Mouse (Mus musculus): Measurements from ENCODE around the gene Wipf1. TPM values are rescaled to one million over a fixed set of nuclear protein-coding genes. Genes with fewer than 3 reads are reported as not detected.

The Wipf1 gene
- polyA plus RNA-seq, 1 experiment from 2014 or later = 6.9 TPM

DNA sequence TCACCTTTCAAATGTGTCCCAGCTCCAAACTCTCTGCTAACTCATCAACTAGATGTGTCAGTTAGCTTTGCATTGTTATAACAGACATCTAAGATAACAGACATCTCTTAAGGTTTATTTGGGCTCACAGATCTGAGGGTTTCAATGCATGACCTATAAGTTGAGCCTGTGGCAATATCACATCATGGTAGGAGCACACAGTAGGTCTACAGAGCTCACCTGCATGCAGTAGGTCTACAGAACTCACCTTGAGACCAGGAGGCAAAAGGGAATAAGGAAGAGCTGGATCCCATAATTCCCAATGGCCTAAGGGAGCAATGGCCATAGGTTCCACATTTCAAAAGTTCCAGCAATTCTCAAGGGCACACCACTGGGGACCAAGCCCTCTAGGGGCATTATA, 31.2 kb downstream of the Wipf1 start:
- Histone ChIP-seq H3K27ac (no peak overlapping the region), H3K4me3 (replicated peaks) (no peak overlapping the region), H3K9me3 (no peaks in the 10 kb centered on the region), H3K4me1 (peaks cover 14% of the 10 kb centered on the region; the same call in 1 of the 2 replicates), H3K36me3 (no peaks in the 10 kb centered on the region), H3K4me2 (no peak overlapping the region), H3K27me3 (replicated peaks) (no peaks in the 10 kb centered on the region), H3K9ac (no peak overlapping the region)
- no peak for ATAC-seq (ENCODE audit: insufficient read depth, low FRiP score, low read depth)

- WGBS = 44% methylated on average over 3 of the region's 3 CpGs
- H3K9ac ChIP-seq = no peak overlapping the region
- ATAC-seq (ENCODE audit: insufficient read depth, low FRiP score, low read depth) = peak; percentile 41; the same call in 1 of the 2 replicates
- H3K4me1 ChIP-seq = peaks cover 10% of the 10 kb centered on the region; the same call in 1 of the 2 replicates
- no peaks in the 10 kb centered on the region for H3K27me3 ChIP-seq (replicated peaks)
- no peak overlapping the region for H3K4me2 ChIP-seq
- no peak overlapping the region for H3K27ac ChIP-seq
- no peaks in the 10 kb centered on the region for H3K36me3 ChIP-seq
- no peak overlapping the region for H3K4me3 ChIP-seq (replicated peaks)
- H3K9me3 ChIP-seq = no peaks in the 10 kb centered on the region
Observed at GRCm38 (mm10) chr2:73497572-73497971, 32.0 kb downstream of the Wipf1 start.

- Histone ChIP-seq H3K4me1 (peaks cover 10% of the 10 kb centered on the region; the same call in 1 of the 2 replicates), H3K4me3 (replicated peaks) (no peak overlapping the region), H3K27me3 (replicated peaks) (no peaks in the 10 kb centered on the region), H3K36me3 (no peaks in the 10 kb centered on the region), H3K27ac (no peak overlapping the region), H3K4me2 (no peak overlapping the region), H3K9me3 (no peaks in the 10 kb centered on the region), H3K9ac (no peak overlapping the region)
- 83% methylated on average over 9 of the region's 9 CpGs for WGBS
- no peak for ATAC-seq (ENCODE audit: insufficient read depth, low FRiP score, low read depth)
Observed at GRCm38 (mm10) chr2:73496944-73497343, 32.6 kb downstream of the Wipf1 start.

- H3K9me3 ChIP-seq = no peaks in the 10 kb centered on the region
- ATAC-seq (ENCODE audit: insufficient read depth, low FRiP score, low read depth) = no peak
- 58% methylated on average over 4 of the region's 4 CpGs for WGBS
- no peaks in the 10 kb centered on the region for H3K36me3 ChIP-seq
- H3K4me3 ChIP-seq (replicated peaks) = no peak overlapping the region
- H3K27me3 ChIP-seq (replicated peaks) = no peaks in the 10 kb centered on the region
- H3K4me2 ChIP-seq = peak overlapping the region; percentile 22; the same call in 1 of the 2 replicates
- H3K9ac ChIP-seq = no peak overlapping the region
- peak overlapping the region; percentile 77 for H3K27ac ChIP-seq
- H3K4me1 ChIP-seq = peaks cover 10% of the 10 kb centered on the region; the same call in 1 of the 2 replicates
Observed at GRCm38 (mm10) chr2:73496329-73496685, 33.2 kb downstream of the Wipf1 start.

DNA sequence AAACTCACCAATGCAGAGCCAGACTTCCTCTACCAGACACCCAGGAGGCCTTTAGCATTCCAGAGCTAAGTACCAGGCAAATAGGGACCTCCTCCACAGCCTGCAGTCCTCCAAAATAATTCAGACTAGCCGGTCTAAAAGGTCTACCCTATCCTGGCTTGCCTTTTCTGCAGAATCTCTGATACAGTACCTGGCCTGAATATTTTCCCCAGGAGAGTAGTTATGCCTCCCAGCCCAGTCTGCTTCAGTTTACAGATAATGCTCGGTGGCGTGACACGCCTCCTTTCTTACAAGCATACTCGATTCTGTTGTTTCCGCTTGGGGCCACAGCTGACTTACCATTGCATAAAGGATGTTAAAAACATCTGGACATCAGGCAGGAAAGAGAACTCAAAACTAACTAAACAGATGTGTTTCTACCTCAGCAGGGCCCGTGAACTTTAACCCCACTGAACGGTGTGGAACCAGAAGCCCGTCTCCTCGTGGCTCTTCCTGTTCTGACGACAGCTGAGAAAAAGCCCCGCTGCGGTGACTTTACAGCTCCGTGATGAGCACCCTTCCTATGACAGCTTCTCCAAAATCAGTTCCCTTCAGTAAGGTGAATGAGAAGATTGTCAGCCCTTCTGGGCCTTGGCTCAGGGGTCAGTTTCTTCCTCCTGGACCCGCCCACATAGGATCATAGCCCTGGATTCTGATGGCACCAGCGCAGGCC, 33.8 kb downstream of the Wipf1 start:
- peaks cover 12% of the 10 kb centered on the region; the same call in 1 of the 2 replicates for H3K4me1 ChIP-seq
- no peak overlapping the region for H3K4me3 ChIP-seq (replicated peaks)
- 35% methylated on average over 16 of the region's 16 CpGs for WGBS
- ATAC-seq (ENCODE audit: insufficient read depth, low FRiP score, low read depth) = peak; percentile 19; the same call in 1 of the 2 replicates
- H3K4me2 ChIP-seq = peak overlapping the region; percentile 22; the same call in 1 of the 2 replicates
- H3K27ac ChIP-seq = peak overlapping the region; percentile 77
- no peaks in the 10 kb centered on the region for H3K9me3 ChIP-seq
- H3K36me3 ChIP-seq = no peaks in the 10 kb centered on the region
- no peak overlapping the region for H3K9ac ChIP-seq
- no peaks in the 10 kb centered on the region for H3K27me3 ChIP-seq (replicated peaks)

DNA sequence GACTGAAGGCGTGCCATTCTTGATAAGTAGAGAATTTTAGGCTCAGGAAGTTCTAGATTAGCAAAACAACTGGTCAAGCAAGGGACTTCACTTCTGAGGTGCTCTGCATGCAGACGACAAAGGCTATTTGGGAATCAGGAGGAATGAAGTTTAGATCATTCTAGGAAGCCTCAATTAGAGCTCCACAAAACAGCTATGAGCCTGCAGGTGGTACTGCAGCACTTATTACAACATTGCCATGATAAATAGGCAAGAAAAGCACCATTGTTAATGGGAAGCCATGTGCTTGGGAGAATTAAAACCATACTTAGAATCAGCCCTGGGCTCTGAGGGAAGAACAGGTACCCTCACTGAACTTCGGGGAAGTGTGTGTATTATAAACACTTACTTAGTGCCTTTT, 36.0 kb downstream of the Wipf1 start:
- WGBS = 62% methylated on average over 3 of the region's 3 CpGs
- Histone ChIP-seq H3K36me3 (no peaks in the 10 kb centered on the region), H3K4me1 (peaks cover 18% of the 10 kb centered on the region; the same call in 1 of the 2 replicates), H3K4me2 (no peak overlapping the region), H3K4me3 (replicated peaks) (no peak overlapping the region), H3K9me3 (no peaks in the 10 kb centered on the region), H3K27me3 (replicated peaks) (no peaks in the 10 kb centered on the region), H3K9ac (no peak overlapping the region), H3K27ac (no peak overlapping the region)
- no peak for ATAC-seq (ENCODE audit: insufficient read depth, low FRiP score, low read depth)

DNA sequence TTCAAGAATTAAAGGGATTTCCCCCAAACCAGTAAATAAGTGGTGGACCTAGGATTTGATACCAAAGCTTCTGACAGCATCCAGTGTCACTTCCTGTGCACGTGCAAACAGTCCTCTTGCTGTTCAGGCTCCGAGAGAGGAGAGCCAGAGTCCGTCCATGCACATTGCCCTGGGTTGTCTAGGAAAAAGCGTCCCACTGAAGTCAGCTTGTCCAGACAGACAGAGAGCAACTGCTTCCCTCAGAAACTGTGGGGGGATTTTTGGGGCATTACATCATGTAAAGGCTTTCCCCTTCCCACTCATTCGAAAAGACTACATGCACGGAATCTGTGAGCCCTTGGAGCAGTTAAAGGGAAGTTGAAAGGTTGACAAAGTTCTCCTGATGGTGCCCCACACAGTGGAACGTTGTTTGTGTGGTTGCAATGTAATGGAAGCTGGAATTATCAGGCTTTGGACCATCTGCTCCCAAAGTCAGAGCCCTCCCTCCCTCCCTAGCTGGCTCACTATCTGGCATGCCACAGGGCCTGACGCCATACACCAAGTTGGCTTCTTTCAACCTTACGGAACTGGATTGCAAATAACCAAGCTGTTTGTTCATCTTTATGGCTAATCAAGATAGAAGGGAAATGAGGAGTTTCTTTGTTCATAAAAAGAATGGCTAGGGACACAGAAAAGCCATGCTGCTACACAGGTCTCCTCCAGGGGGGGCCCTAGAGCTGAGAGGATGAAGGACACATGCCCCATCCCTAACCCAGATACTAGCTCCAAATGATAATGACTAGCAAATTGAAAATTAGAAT, 37.9 kb downstream of the Wipf1 start:
- Histone ChIP-seq H3K4me2 (no peak overlapping the region), H3K27me3 (replicated peaks) (no peaks in the 10 kb centered on the region), H3K4me3 (replicated peaks) (no peak overlapping the region), H3K4me1 (peaks cover 20% of the 10 kb centered on the region; the same call in 1 of the 2 replicates), H3K36me3 (no peaks in the 10 kb centered on the region), H3K9me3 (no peaks in the 10 kb centered on the region), H3K27ac (peak overlapping the region; percentile 57; the same call in 1 of the 2 replicates), H3K9ac (no peak overlapping the region)
- ATAC-seq (ENCODE audit: insufficient read depth, low FRiP score, low read depth) = no peak
- 40% methylated on average over 9 of the region's 9 CpGs for WGBS

DNA sequence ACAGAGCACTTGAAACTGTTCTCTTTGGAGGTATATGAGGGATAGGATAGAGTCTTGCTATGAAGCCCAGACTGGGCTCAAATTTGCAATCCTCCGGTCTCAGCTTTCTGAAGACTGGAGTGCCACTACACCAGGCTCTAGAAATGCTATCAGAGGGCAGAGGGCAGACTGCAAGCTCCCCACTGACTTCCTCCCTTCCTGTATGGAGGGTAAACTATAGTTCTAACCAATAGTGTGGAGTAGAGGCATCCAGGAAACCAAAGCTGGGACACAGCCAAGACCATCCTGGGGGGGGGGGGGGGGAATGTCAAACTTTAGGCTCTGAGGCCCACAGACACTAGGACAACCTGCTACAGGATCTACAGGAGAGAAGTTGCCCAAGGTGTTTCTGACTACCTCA, 39.1 kb downstream of the Wipf1 start:
- ATAC-seq (ENCODE audit: insufficient read depth, low FRiP score, low read depth) = no peak
- H3K9ac ChIP-seq = no peak overlapping the region
- no peak overlapping the region for H3K4me3 ChIP-seq (replicated peaks)
- H3K36me3 ChIP-seq = no peaks in the 10 kb centered on the region
- H3K27me3 ChIP-seq (replicated peaks) = no peaks in the 10 kb centered on the region
- WGBS = 65% methylated on average over 1 of the region's 1 CpGs
- peaks cover 15% of the 10 kb centered on the region for H3K4me1 ChIP-seq
- H3K9me3 ChIP-seq = no peaks in the 10 kb centered on the region
- H3K27ac ChIP-seq = peak overlapping the region; percentile 28; the same call in 1 of the 2 replicates
- H3K4me2 ChIP-seq = no peak overlapping the region

GRCm38 (mm10) chr2:73486120-73486601, 43.4 kb downstream of the Wipf1 start:
- WGBS = 71% methylated on average over 8 of the region's 8 CpGs
- no peaks in the 10 kb centered on the region for H3K9me3 ChIP-seq
- H3K27me3 ChIP-seq (replicated peaks) = no peaks in the 10 kb centered on the region
- no peak overlapping the region for H3K4me3 ChIP-seq (replicated peaks)
- no peak for ATAC-seq (ENCODE audit: insufficient read depth, low FRiP score, low read depth)
- H3K4me1 ChIP-seq = peaks cover 28% of the 10 kb centered on the region
- no peaks in the 10 kb centered on the region for H3K36me3 ChIP-seq
- H3K4me2 ChIP-seq = no peak overlapping the region
- H3K27ac ChIP-seq = peak overlapping the region; percentile 73
- no peak overlapping the region for H3K9ac ChIP-seq

DNA sequence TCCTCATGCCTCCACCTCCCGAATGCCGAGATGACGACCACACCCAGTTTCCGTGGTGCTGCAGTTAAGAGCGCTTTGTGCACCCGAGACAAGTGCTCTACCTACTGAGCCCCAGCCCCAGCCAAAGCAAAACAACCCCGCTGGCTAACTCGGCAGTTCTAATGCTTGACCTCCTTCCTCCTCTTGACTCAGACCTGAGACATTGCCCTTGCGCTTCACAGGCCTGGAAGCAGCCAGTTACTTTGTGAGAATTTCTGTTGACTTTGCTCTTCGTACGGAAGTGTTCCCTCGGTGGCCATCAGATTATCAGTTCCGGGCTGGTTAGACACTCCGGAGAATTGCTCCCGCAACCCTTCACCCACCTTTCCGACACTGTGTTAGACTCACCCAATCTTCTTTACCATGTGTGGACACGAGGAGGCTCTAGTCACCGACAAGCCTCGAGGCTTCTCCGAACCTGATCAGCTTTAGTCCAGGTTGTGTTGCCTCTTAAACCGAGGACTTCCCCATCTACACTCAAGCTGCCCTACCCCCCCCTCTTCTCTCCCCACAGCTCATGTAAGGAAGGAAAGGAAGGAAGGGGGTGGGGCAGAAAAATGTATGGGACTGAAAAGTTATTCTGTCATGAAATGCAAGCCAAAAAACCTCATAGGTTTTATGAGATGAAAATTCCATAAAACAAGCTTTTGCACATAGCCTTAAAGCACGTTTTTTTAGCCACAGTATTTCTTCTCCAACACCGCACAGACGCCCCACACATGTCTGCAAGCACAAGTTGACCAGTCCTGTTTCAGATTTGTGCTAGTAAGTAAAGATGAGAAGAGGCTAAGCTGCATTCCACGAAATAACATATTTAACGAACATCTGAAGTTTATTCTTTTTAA, 44.1 kb downstream of the Wipf1 start:
- H3K27ac ChIP-seq = peak overlapping the region; percentile 73
- peak overlapping the region; percentile 39 for H3K4me2 ChIP-seq
- WGBS = 54% methylated on average over 26 of the region's 26 CpGs
- peak; percentile 48 for ATAC-seq (ENCODE audit: insufficient read depth, low FRiP score, low read depth)
- no peak overlapping the region for H3K9ac ChIP-seq
- H3K9me3 ChIP-seq = no peaks in the 10 kb centered on the region
- H3K36me3 ChIP-seq = no peaks in the 10 kb centered on the region
- peak overlapping the region; percentile 18 for H3K4me3 ChIP-seq (replicated peaks)
- peaks cover 24% of the 10 kb centered on the region for H3K4me1 ChIP-seq
- H3K27me3 ChIP-seq (replicated peaks) = no peaks in the 10 kb centered on the region

DNA sequence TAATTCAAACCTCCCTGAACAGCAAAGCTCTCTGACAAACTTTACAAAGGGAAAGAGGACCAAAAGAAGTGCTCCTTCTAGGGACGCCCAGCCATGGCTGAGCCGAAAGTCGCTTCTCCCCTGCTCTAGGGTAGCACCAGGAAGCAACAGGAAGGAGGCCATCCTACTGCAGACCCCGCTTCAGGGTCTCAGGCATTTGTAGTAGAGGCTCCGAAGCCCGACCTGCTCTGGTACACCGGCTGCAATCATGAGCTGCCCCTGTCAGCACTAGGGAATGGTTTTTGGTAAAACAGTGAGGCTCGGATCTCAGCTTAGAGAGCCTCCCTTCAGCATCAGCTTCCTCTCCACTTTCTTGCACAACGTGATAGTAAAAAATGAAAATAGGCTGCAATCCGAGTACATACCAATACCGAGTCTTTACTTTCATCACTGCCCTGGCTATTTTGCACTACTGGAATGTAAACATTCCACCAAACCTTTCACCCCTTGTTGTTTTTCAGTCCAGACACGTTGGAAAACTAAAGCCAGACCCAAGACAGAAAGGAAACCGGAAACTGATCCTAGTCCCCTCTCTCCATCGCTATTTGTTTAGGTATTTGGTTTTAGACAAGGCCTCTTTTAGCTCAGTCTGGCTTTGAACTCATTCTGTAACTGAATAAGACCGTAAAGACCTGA, 44.8 kb downstream of the Wipf1 start:
- 26% methylated on average over 15 of the region's 15 CpGs for WGBS
- H3K4me2 ChIP-seq = peak overlapping the region; percentile 39
- no peaks in the 10 kb centered on the region for H3K9me3 ChIP-seq
- peaks cover 21% of the 10 kb centered on the region for H3K4me1 ChIP-seq
- H3K36me3 ChIP-seq = no peaks in the 10 kb centered on the region
- H3K9ac ChIP-seq = no peak overlapping the region
- 0 out of 2 replicates have a peak, but pooled peaks have one; percentile 13 for ATAC-seq (ENCODE audit: insufficient read depth, low FRiP score, low read depth)
- H3K27ac ChIP-seq = peak overlapping the region; percentile 73
- peak overlapping the region; percentile 18 for H3K4me3 ChIP-seq (replicated peaks)
- no peaks in the 10 kb centered on the region for H3K27me3 ChIP-seq (replicated peaks)
